Mouse (Mus musculus) left cerebral cortex, adult 18-20 months (tissue): Measurements from ENCODE around the gene Trio. TPM values are rescaled to one million over a fixed set of nuclear protein-coding genes. Genes with fewer than 3 reads are reported as not detected.

ENCODE experiments used
- DNase-seq, 2 experiments: peaks; one replicate each; pipeline ENCODE4 v3.0.0; 2021 to 2022; ENCODE audit warnings: low spot score in 2 of 2, mixed read lengths in 1 of 2
- total RNA-seq, 2 experiments: library from RNA; stranded (reverse); gene quantifications; 2 replicates each; pipeline ENCODE4 v1.2.3; 2021

The Trio gene
- total RNA-seq, 2 experiments from 2014 or later, result 207 to 235 TPM

DNA sequence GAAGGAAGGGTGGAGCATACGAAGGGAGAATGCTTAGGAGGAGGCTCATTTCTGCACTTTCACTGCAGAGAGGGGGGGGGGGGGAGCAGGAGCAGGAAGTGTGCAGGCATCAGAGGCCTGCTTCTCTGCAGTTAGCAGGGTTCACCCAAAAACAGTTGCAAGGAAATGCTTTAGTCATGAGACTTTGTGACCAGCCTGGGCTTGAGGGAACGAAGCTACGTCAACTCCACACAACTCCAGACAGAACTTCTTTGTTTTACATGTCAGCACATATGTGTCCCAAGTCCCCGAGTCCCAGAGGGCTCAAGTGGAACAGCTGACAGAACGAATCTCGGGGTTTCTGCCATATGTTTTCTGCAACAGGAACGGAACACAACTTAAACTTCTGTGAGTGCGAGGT is 99.8 kb downstream of the Trio start:
- no peak for DNase-seq

DNA sequence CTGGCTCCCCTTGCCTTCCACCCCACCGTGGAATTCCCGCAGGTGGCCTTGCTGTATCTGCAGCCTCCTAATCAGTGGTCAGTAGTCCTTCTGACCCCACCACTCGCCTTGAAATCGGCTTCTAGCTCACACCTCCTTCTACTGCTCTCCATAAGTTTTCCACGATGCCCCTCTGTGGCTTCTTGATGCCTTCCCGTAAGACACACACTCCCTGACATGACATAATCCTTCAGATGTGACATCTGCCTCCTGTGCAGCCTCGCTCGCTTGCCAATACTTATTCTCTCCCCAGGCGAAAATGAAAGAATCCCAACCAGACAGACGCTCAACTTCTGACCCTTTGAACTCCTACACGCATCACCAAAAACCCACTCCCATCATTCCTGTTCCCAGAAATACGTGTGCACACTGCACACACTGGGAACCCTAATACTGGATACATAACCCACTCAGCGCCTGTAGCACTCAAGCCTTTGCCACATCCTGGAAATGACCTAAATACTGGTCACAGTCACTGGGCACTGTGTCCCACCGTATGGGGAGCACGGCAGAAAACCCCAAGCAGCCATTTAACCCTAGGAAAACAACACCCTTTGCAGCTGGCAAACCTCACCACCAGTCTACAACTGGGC is 100.5 kb downstream of the Trio start:
- DNase-seq, result no peak

DNA sequence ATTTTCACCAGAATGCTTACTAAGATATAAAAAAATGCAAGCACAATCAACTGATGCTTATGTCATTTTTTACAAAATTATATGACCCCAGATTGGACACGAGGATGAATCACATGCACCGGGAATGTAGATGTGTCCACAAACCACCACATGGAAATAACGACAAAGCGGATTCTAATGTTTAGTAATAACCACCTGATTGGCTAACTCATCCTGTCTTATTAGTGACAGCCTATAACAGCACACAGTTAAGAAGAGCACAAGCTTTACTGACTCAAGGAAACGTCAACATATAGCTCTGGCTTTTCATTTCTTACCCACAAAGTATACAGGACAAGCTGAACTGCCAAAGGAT is 101.7 kb downstream of the Trio start:
- DNase-seq, result no peak

- DNase-seq, result peak; percentile 74 to 79
These were observed 102.2 kb downstream of the Trio start for GRCm38 (mm10) chr15:27923280-27923986.

DNA sequence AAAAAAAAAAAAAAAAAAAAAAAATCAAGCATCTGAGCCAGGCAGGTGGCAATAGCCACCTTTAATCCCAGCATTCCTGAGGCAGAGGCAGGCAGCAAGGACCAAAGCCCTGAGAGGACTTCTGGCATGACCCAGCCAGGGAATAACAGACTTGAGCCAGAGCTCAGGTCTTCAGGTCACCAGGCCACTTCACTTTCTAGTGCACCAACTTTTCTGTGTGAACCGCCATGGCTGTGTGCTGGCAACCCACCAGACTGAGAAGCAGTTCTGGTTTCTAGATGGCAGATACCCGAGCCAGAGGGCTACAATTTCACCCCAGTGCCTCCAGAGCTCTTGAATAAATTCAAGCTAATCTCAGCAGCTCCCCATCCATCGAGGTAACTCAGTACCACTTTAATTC is 104.9 kb downstream of the Trio start:
- no peak for DNase-seq

DNA sequence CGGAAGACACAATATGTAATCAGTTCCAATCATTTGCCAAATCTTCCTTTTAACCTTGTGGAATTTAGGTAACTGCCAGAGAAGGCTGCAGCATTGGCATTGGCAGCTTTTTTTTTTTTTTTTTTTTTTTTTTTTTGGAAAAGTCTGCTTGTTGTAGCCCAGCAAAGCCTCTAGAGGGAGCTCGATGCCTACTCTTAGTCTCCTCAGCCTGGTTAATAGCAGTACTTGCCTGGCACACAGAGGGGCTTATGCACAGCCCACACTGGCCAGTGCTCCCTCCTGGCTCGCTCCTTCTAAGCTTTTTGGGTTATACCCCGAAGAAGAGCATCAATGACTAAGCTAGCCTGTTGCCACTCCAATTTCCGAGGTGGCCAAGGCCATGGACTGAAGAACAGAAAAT is 106.1 kb downstream of the Trio start:
- no peak for DNase-seq

GRCm38 (mm10) chr15:27918798-27919197 is 106.8 kb downstream of the Trio start:
- no peak for DNase-seq

- no peak for DNase-seq
These were observed 109.4 kb downstream of the Trio start for GRCm38 (mm10) chr15:27916204-27916603.

GRCm38 (mm10) chr15:27913013-27913412 is 112.6 kb downstream of the Trio start:
- no peak for DNase-seq

DNA sequence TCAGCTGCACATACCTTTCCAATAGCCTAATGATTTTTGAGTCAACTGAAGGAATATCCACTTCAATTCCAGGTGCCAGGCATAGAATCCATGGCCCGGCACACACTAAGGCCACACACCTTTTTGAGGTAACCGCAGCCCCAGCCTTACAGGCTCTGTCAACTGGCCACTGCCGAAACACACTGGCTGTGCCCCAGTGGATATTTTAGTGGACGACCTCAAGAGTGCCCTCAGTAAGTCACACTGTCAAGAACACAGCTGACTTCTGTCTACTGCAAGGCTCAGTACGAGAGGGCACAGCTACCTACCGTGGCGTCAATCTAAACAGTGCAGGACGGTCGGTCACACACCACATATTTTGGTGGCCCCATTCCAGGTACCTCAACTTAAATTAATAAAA is 114.5 kb downstream of the Trio start:
- DNase-seq, result no peak

GRCm38 (mm10) chr15:27910179-27910578 is 115.5 kb downstream of the Trio start:
- no peak for DNase-seq

GRCm38 (mm10) chr15:27907649-27908048 is 118.0 kb downstream of the Trio start:
- no peak for DNase-seq

GRCm38 (mm10) chr15:27906409-27906808 is 119.2 kb downstream of the Trio start:
- no peak for DNase-seq

- peak; percentile 72 to 80 for DNase-seq
These were observed 120.3 kb downstream of the Trio start for GRCm38 (mm10) chr15:27905341-27905740.

DNA sequence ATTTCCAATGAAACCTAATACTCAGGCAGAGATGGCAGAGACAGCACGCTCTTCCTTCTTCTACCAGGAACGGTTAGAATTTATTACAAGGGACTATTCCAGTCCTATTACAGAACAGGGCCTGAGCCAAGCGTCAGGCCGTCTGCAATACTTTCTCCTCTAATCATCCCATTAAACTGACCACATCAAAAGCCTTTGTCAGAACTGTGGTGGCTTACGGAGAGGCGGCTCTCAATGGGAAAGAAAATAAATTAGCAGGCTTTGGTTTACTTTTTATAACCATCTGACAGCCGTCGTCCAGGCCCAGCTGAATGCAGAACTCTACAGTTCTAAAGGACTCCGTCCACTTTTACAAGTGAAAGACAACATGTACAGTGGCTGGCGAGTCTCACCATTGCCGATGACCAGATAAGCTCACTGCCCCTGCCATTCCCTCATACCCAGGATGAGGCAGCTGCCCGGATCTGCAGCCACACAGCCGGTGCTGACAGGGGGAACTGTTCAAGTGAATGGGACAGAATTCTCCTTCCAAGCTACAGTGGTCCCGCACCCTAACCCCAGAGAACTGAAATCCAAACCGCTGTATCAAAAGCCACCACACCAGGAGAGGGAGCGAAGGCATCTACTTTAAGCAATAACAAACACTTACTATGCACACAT is 121.2 kb downstream of the Trio start:
- no peak for DNase-seq

DNA sequence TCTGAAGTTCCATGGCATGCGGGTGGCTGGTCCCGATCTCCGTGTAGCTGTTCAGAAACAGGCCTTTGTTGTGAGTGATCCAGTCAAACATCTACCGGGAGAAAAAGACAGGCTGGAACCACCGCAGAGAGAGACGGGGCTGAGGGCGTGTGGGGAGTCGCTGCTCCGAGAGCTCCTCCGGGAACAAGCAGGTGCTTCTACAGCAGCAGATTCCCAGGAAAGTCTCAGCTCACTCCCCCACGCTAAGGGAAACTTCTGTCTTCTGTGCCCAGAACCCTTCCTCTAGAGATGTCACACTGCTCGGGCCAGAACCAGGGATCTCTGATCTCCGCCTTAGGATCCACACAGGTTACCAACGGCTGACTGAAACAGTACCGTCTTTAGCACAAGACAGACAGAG is 124.4 kb downstream of the Trio start:
- DNase-seq, result no peak

DNA sequence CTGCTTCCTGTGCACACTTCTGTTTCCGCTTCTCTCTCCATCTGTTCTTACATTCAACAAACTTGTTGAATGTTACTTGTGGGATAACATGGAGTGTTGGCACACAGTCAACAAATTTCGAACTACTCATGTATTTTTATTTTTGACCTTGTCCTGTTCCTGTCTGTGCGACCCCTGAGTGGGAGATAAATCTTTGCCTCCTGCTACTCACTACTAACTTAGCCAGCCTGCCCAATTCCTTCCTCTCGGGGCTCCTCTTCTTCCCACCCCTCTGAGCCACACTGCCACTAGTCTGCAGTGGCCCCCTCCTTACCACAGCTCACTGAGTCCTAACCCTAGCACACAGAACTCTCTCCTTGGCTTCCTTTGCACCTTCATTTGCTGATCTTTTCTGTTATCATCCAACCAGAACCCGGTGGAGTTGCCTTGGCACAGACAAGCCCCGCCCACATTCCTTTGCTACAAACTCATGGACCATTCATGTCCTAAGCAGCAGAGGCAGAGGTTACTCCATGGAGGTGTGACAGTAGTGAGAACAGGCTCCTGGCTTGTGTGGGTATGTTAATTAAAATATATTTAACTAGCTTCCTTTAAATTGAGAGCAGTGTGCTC is 126.7 kb downstream of the Trio start:
- DNase-seq, result no peak

GRCm38 (mm10) chr15:27894112-27894511 is 131.5 kb downstream of the Trio start:
- no peak for DNase-seq

GRCm38 (mm10) chr15:27892029-27892428 is 133.6 kb downstream of the Trio start:
- DNase-seq, result no peak

DNA sequence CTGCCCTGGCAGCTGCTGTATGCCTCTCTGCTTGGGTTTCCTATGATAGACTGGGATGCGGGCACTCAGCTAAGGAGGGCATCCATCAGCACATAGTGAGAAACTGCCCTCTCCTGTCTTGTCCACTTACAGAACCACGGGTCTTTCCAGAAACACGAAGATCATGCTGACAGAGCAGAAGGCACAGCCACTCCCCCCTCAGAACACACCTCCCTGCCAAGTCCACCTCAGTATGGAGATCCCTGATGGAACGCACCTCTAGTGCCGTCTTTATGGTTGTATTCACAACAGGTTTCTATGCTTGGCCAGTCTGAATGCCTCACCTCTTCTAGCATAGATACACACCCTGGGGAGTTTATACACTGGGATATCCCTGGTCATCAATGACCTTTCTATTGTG is 135.0 kb downstream of the Trio start:
- no peak for DNase-seq

- DNase-seq, result no peak
These were observed 137.5 kb downstream of the Trio start for GRCm38 (mm10) chr15:27888153-27888552.

GRCm38 (mm10) chr15:27886992-27887391 is 138.7 kb downstream of the Trio start:
- no peak for DNase-seq
